Mouse (Mus musculus) myocyte (in vitro differentiated cells): ENCODE data around the gene 9330159F19Rik. TPM values are rescaled to one million over a fixed set of nuclear protein-coding genes. Genes with fewer than 3 reads are reported as not detected.

Experiments
- H3K27me3 ChIP-seq: one replicate; pipeline ENCODE4 v1.6.1; 2011; ENCODE audit not compliant: control insufficient read depth, insufficient read depth, insufficient read length
- H3K36me3 ChIP-seq: one replicate; pipeline ENCODE4 v1.6.1; 2011; ENCODE audit not compliant: control insufficient read depth, insufficient read depth
- H3K4me2 ChIP-seq: one replicate; pipeline ENCODE4 v1.6.1; 2011; ENCODE audit warnings: low read depth, control low read depth
- H3K4me3 ChIP-seq: one replicate; pipeline ENCODE4 v1.5.1; 2011; ENCODE audit warnings: mild to moderate bottlenecking, control low read depth, moderate library complexity
- H3K79me2 ChIP-seq: one replicate; pipeline ENCODE4 v1.6.1; 2011; ENCODE audit not compliant: control insufficient read depth, insufficient read depth
- H3ac ChIP-seq: one replicate; pipeline ENCODE4 v1.6.1; 2011; ENCODE audit not compliant: control insufficient read depth, insufficient read length
- CEBPB ChIP-seq: IDR thresholded peaks from 2 replicates; pipeline ENCODE4 v1.6.1; 2011; ENCODE audit warnings: mild to moderate bottlenecking, moderate library complexity; ENCODE audit not compliant: poor library complexity, insufficient read depth, severe bottlenecking
- E2F4 ChIP-seq: IDR thresholded peaks from one replicate; pipeline ENCODE4 v1.6.1; 2011; ENCODE audit warnings: mild to moderate bottlenecking, control low read depth, moderate library complexity; ENCODE audit not compliant: insufficient read depth
- MAX ChIP-seq: IDR thresholded peaks from one replicate; pipeline ENCODE4 v1.6.1; 2011; ENCODE audit warnings: low read depth, mild to moderate bottlenecking, control low read depth
- MYOD1 ChIP-seq, 3 experiments: IDR thresholded peaks; one replicate each; pipeline ENCODE4 v1.6.1; 2011; ENCODE audit warnings: control low read depth in 2 of 3, low read depth in 2 of 3, mild to moderate bottlenecking in 2 of 3, moderate library complexity in 1 of 3; ENCODE audit not compliant: insufficient read length in 2 of 3, control insufficient read depth in 1 of 3
- MYOG ChIP-seq, 3 experiments: IDR thresholded peaks; one replicate each; pipeline ENCODE4 v1.6.1; 2011; ENCODE audit warnings: control low read depth in 2 of 3, low read depth in 2 of 3, mild to moderate bottlenecking in 2 of 3; ENCODE audit not compliant: insufficient read length in 2 of 3, control insufficient read depth in 1 of 3, insufficient read depth in 1 of 3
- POLR2A ChIP-seq: IDR thresholded peaks from one replicate; pipeline ENCODE4 v1.6.1; 2011; ENCODE audit warnings: low read depth, mild to moderate bottlenecking, control low read depth, moderate library complexity; ENCODE audit not compliant: insufficient read length
- POLR2AphosphoS2 ChIP-seq: IDR thresholded peaks from one replicate; pipeline ENCODE4 v1.6.1; 2011; ENCODE audit warnings: low read depth, control low read depth; ENCODE audit not compliant: insufficient read length
- REST ChIP-seq: IDR thresholded peaks from one replicate; pipeline ENCODE4 v1.6.1; 2011; ENCODE audit warnings: mild to moderate bottlenecking, control low read depth, moderate library complexity; ENCODE audit not compliant: insufficient read depth, insufficient read length
- SRF ChIP-seq: IDR thresholded peaks from one replicate; pipeline ENCODE4 v1.6.1; 2011; ENCODE audit warnings: low read depth; ENCODE audit not compliant: control insufficient read depth, insufficient read length
- TCF12 ChIP-seq: IDR thresholded peaks from one replicate; pipeline ENCODE4 v1.6.1; 2011; ENCODE audit warnings: mild to moderate bottlenecking, control low read depth; ENCODE audit not compliant: poor library complexity, insufficient read depth, severe bottlenecking
- TCF3 ChIP-seq: IDR thresholded peaks from one replicate; pipeline ENCODE4 v1.6.1; 2011; ENCODE audit warnings: low read depth, control low read depth; ENCODE audit not compliant: insufficient read length
- USF1 ChIP-seq: IDR thresholded peaks from one replicate; pipeline ENCODE4 v1.6.1; 2011; ENCODE audit warnings: low read depth, mild to moderate bottlenecking, control low read depth, moderate library complexity
- polyA plus RNA-seq: library from polyadenylated mRNA; unstranded; fragments of >200 nt; fragmentation: generic; extraction: Trizol; gene quantifications from one replicate; pipeline ENCODE4 v1.2.1, GENCODE M21; 2012; ENCODE audit warnings: missing spikeins

Gene 9330159F19Rik
- polyA plus RNA-seq, 1 experiment, result 1.5 TPM

DNA sequence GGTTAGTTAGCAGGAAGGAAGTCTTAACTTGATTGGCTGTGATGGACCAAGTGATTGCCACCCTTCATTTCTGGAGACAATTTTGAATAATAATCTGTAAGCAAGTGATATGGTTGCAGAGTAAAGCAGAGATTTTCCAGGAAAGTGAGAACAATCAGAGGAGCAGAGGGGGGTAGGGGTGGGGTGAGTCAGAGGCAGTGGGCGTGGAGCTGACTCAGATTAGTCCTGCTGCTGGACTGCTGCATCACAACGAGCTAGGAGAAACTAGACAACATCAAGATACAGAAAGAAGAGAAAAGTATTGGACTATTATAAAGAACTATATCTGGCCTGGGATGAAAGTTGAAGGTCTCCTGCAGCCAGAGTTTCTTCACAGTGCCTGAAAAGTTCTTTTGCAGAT is 33.4 kb upstream of the 9330159F19Rik start:
- Histone ChIP-seq H3K4me2 (peak overlapping the region; percentile 23), H3ac (no peak overlapping the region), H3K36me3 (no peaks in the 10 kb centered on the region), H3K27me3 (no peaks in the 10 kb centered on the region), H3K4me3 (no peak overlapping the region), H3K79me2 (no peaks in the 10 kb centered on the region)
- no peak for TF ChIP-seq TCF12
- no peak for TF ChIP-seq CEBPB
- no peak for TF ChIP-seq MAX
- no peak for TF ChIP-seq USF1
- TF ChIP-seq REST, result no peak

DNA sequence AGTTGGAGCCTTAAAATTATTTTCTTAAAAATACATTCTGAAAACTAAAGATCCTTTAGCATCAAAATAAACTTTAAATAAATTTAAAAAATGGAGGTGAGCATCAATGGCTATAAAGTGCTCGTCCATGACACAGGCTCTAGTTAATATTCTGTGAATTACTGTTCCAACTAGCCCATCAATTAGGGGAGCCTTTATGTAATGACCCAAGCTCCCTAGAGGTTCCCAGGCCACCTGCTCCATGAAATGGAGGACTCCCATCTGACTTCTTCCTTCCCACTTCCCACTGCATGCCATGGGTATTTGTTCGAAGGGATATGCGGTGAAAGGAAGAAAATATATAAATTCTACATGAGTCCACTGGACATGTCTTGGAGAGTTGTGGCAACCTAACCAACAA is 31.2 kb upstream of the 9330159F19Rik start:
- H3ac ChIP-seq, result no peak overlapping the region
- no peaks in the 10 kb centered on the region for H3K36me3 ChIP-seq
- no peak for TF ChIP-seq SRF
- TF ChIP-seq MYOD1 (IDR thresholded peaks at IDR 0.05; ENCODE audit: control insufficient read depth in 1 of 3, insufficient read length in 2 of 3, low read depth in 2 of 3), result no peak
- no peak for TF ChIP-seq USF1
- no peak for TF ChIP-seq TCF3
- TF ChIP-seq REST, result no peak
- no peak for TF ChIP-seq E2F4
- no peak for TF ChIP-seq POLR2A
- no peak for TF ChIP-seq POLR2AphosphoS2
- TF ChIP-seq MAX, result no peak
- no peak for TF ChIP-seq MYOG (IDR thresholded peaks at IDR 0.05; ENCODE audit: control insufficient read depth in 1 of 3, insufficient read depth in 1 of 3, insufficient read length in 2 of 3, low read depth in 2 of 3)
- TF ChIP-seq TCF12, result no peak
- no peak for TF ChIP-seq CEBPB
- H3K79me2 ChIP-seq, result no peaks in the 10 kb centered on the region
- H3K27me3 ChIP-seq, result no peaks in the 10 kb centered on the region
- no peak overlapping the region for H3K4me2 ChIP-seq
- H3K4me3 ChIP-seq, result no peak overlapping the region

DNA sequence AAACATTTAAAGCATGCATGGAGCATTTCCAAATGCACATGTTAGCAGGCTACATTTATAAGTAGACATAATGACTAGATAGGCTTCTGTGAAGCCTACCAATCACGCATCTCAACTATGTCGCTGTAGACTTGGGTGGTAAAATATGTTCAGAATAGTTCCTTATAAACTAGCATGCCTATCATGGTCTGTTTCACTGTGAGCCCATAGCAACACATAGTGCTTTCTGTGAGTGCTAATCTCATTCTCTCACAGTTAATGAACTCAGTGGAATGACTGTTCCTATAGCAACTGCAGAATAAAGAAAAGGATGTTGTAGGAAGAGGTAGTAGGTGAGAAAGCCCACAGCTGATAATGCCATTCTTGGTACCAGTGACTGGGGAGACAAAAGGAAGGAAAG is 30.4 kb upstream of the 9330159F19Rik start:
- no peak overlapping the region for H3K4me2 ChIP-seq
- H3K4me3 ChIP-seq, result no peak overlapping the region
- H3K79me2 ChIP-seq, result no peaks in the 10 kb centered on the region
- no peak overlapping the region for H3ac ChIP-seq
- TF ChIP-seq MAX (no peak), TCF3 (no peak), POLR2A (no peak), MYOG (IDR thresholded peaks at IDR 0.05; ENCODE audit: control insufficient read depth in 1 of 3, insufficient read depth in 1 of 3, insufficient read length in 2 of 3, low read depth in 2 of 3) (no peak), SRF (no peak), REST (no peak), CEBPB (no peak), TCF12 (no peak), MYOD1 (IDR thresholded peaks at IDR 0.05; ENCODE audit: control insufficient read depth in 1 of 3, insufficient read length in 2 of 3, low read depth in 2 of 3) (no peak), POLR2AphosphoS2 (no peak), USF1 (no peak), E2F4 (no peak)
- H3K36me3 ChIP-seq, result no peaks in the 10 kb centered on the region
- H3K27me3 ChIP-seq, result no peaks in the 10 kb centered on the region

DNA sequence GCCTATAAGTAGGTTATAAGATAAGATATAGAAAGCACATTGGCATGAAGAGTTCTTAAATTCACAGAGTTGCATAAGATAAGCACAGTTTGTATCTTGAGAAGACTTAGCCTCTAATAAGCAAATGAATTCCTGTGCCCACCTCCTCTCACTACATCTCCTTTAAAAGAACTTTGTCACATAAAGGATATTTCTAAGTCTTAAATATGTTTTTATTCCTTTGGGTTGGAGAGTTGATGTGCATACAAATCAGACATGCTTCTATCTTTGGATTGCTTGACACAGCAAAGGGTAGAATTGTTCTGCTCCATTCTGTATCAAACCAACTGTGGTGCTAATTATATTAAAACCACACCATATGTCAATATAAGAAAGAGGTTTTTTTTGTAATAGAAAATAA is 17.6 kb upstream of the 9330159F19Rik start:
- H3K79me2 ChIP-seq, result no peaks in the 10 kb centered on the region
- H3K36me3 ChIP-seq, result no peaks in the 10 kb centered on the region
- H3K4me2 ChIP-seq, result no peak overlapping the region
- H3K4me3 ChIP-seq, result no peak overlapping the region
- H3K27me3 ChIP-seq, result no peaks in the 10 kb centered on the region
- no peak overlapping the region for H3ac ChIP-seq
- TF ChIP-seq SRF (no peak), MYOD1 (IDR thresholded peaks at IDR 0.05; ENCODE audit: control insufficient read depth in 1 of 3, insufficient read length in 2 of 3, low read depth in 2 of 3) (no peak), MAX (no peak), TCF12 (no peak), CEBPB (no peak), REST (no peak), POLR2AphosphoS2 (no peak), MYOG (IDR thresholded peaks at IDR 0.05; ENCODE audit: control insufficient read depth in 1 of 3, insufficient read depth in 1 of 3, insufficient read length in 2 of 3, low read depth in 2 of 3) (no peak), USF1 (no peak), POLR2A (no peak)

DNA sequence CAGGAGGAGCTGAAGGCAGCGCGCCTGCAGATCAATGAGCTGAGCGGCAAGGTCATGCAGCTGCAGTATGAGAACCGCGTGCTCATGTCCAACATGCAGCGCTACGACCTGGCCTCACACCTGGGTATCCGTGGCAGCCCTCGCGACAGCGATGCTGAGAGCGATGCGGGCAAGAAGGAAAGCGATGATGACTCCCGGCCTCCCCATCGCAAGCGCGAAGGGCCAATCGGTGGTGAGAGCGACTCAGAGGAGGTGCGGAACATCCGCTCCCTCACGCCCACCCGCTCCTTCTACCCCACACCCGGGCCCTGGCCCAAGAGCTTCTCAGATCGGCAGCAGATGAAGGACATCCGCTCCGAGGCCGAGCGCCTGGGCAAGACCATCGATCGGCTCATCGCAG is 14.6 kb upstream of the 9330159F19Rik start:
- no peak overlapping the region for H3K4me2 ChIP-seq

More for the DNA sequence above, 14.6 kb upstream of the 9330159F19Rik start:
- no peak overlapping the region for H3K4me3 ChIP-seq
- TF ChIP-seq TCF3, result no peak
- no peak for TF ChIP-seq POLR2A
- no peak for TF ChIP-seq CEBPB
- TF ChIP-seq SRF, result no peak
- no peak for TF ChIP-seq POLR2AphosphoS2
- TF ChIP-seq TCF12, result no peak
- TF ChIP-seq REST, result no peak
- no peak for TF ChIP-seq USF1
- TF ChIP-seq E2F4, result no peak
- no peak for TF ChIP-seq MYOD1 (IDR thresholded peaks at IDR 0.05; ENCODE audit: control insufficient read depth in 1 of 3, insufficient read length in 2 of 3, low read depth in 2 of 3)
- no peak overlapping the region for H3ac ChIP-seq
- no peaks in the 10 kb centered on the region for H3K27me3 ChIP-seq
- H3K36me3 ChIP-seq, result no peaks in the 10 kb centered on the region
- no peaks in the 10 kb centered on the region for H3K79me2 ChIP-seq
